Mouse (Mus musculus) lung, postnatal 0 days (tissue): ENCODE measurements around the gene D430042O09Rik.

Source experiments
- CTCF ChIP-seq: IDR thresholded peaks from 2 replicates; pipeline ENCODE4 v1.5.1; 2016; ENCODE audit warnings: antibody characterized with exemption, mild to moderate bottlenecking
- EP300 ChIP-seq: IDR thresholded peaks from 2 replicates; pipeline ENCODE4 v1.6.1; 2016; ENCODE audit warnings: antibody characterized with exemption, mild to moderate bottlenecking, control low read depth

- no peak for TF ChIP-seq CTCF
- no peak for TF ChIP-seq EP300
Observed at GRCm38 (mm10) chr7:125757896-125758623, 50.4 kb downstream of the D430042O09Rik start.
